Mouse (Mus musculus): ENCODE data around the gene Gm43738.

GRCm38 (mm10) chr3:89106881-89107280 lies 6.0 kb upstream of the Gm43738 start:
- TF ChIP-seq CTCF (IDR thresholded peaks at IDR 0.05; ENCODE audit: low read depth) (no peak), EP300 (IDR thresholded peaks at IDR 0.05; ENCODE audit: low read depth) (no peak)

Data from heart, postnatal 0 days (tissue).